Mouse (Mus musculus): Measurements from ENCODE around the gene Camk2d.

- no peak for TF ChIP-seq CTCF (IDR thresholded peaks at IDR 0.05; ENCODE audit: low read depth)
- no peak for TF ChIP-seq EP300 (optimal IDR thresholded peaks at IDR 0.05)
These were observed 34.2 kb downstream of the Camk2d start for GRCm38 (mm10) chr3:126630111-126630869.

Data from stomach, postnatal 0 days (tissue).